In the genomic region with DNA sequence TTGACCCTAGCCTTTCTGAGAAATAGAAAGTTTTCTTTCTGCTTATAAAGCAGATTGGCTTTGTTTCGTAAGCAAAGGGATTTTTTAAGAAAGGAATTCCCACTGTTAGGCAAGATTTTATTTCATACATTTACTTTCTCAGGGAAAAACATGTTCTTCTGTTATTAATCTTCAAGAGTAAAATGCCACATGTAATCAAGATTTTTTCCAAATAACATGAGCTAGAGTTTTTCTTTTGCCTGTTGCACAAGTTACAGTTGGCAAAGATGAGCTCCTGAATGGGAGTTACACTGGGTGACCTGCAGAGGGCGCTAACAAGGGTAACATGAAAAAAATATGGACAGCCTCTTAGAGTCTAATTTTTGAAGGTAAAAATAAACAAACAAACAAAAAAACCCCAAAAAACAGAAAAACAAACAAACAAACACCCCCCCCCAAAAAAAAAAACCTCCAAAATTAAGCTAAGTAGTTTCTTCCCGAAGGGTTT, we compare ENCODE assay signal across 9 mouse cellular contexts.
DNase-seq lines count a peak whose midpoint lies in the region; ATAC-seq and TF ChIP-seq lines count a peak whose summit lies in the region.
"Had no signal": no experiment of that assay in that cellular context is flagged by ENCODE, and none has a peak within 500 bp of the region (broad histone marks: within the 10 kb centered on the region; RNA-seq: fewer than 3 reads in every experiment).

No protein-coding gene starts in this region.

- H3K4me1 ChIP-seq in thymus, adult 2 months (replicated peaks; ENCODE audit: control insufficient read depth, insufficient read depth, low read length), result no peaks in the 10 kb centered on the region
- H3K4me1 ChIP-seq in cortical plate, adult 2 months (ENCODE audit: control insufficient read depth, insufficient read depth, low read length), result no peaks in the 10 kb centered on the region; the same call in 1 of the 2 replicates

- no peak for TF ChIP-seq POLR2A in thymus, adult 2 months (IDR thresholded peaks at IDR 0.05; ENCODE audit: control insufficient read depth, extremely low read depth, insufficient read depth, low read length, poor library complexity)
- TF ChIP-seq POLR2A in cortical plate, adult 2 months (IDR thresholded peaks at IDR 0.05; ENCODE audit: extremely low read depth, insufficient read depth, low read length), result no peak

- ATAC-seq in activated CD4-positive, CD25-positive, alpha-beta regulatory T cell, adult 4 months, result no peak

- H3K4me3 ChIP-seq in gastrocnemius, adult 2 months, result no peak overlapping the region
- H3K4me3 ChIP-seq in thymus, adult 2 months (ENCODE audit: control insufficient read depth, insufficient read depth, low read length), result no peak overlapping the region
- H3K4me3 ChIP-seq in cortical plate, adult 2 months (ENCODE audit: insufficient read depth, low read length), result no peak overlapping the region
- H3K4me3 ChIP-seq: myocyte had no signal

- intact Hi-C loops in gastrocnemius, adult 2 months (cut with DNase I), result no loop called here

- no peak overlapping the region for H3K27ac ChIP-seq in gastrocnemius, adult 2 months
- H3K27ac ChIP-seq in thymus, adult 2 months (ENCODE audit: control insufficient read depth, insufficient read depth, low read length), result no peak overlapping the region
- no peak overlapping the region for H3K27ac ChIP-seq in cortical plate, adult 2 months (ENCODE audit: insufficient read depth, low read length)

- DNase-seq in gastrocnemius, adult 2 months, result peak; percentile 40
- DNase-seq in gastrocnemius, adult 8-10 months (ENCODE audit: low spot score in 2 of 2), result no peak
- peak; percentile 13 for DNase-seq in thymus, adult 2 months
- DNase-seq in thymus, adult 18-20 months, result no peak
- peak; percentile 49 for DNase-seq in retina, embryonic 14.5 days (ENCODE audit: low spot score)
- no peak for DNase-seq in layer of hippocampus, adult 18-20 months (ENCODE audit: low spot score in 2 of 2)

- H3K36me3 ChIP-seq in thymus, adult 2 months (ENCODE audit: control insufficient read depth, insufficient read depth, low read length), result no peaks in the 10 kb centered on the region

- TF ChIP-seq CTCF in gastrocnemius, adult 2 months (IDR thresholded peaks at IDR 0.05), result peak; percentile 77
- no peak for TF ChIP-seq CTCF in thymus, adult 2 months (IDR thresholded peaks at IDR 0.05; ENCODE audit: borderline replicate concordance, control insufficient read depth, extremely low read depth, insufficient read depth, low read length, poor library complexity)
- TF ChIP-seq CTCF in cortical plate, adult 2 months (IDR thresholded peaks at IDR 0.05; ENCODE audit: extremely low read depth, insufficient read depth, low read length), result peak; percentile 43

- no peaks in the 10 kb centered on the region for H3K27me3 ChIP-seq in thymus, adult 2 months (ENCODE audit: control insufficient read depth, insufficient read depth, low read length)

- WGBS in thymus, adult 2 months, result 65% methylated on average over 3 of the region's 3 CpGs

Comparison
In these comparisons a context has a peak if more than half of its experiments do, and no peak if none do; other contexts are left out.
1. DNase-seq: peak in gastrocnemius, adult 2 months (single experiment), thymus, adult 2 months (single experiment) and retina, embryonic 14.5 days (single experiment); none in gastrocnemius, adult 8-10 months (0 of 2), thymus, adult 18-20 months (0 of 2) and layer of hippocampus, adult 18-20 months (0 of 2).